Mouse (Mus musculus): ENCODE results near the gene Hs1bp3. TPM values are rescaled to one million over a fixed set of nuclear protein-coding genes. Genes with fewer than 3 reads are reported as not detected.

Hs1bp3 gene
- polyA plus RNA-seq, 1 experiment from 2014 or later, result 11.6 TPM

GRCm38 (mm10) chr12:8355011-8355410 is 41.8 kb downstream of the Hs1bp3 start:
- H3K27me3 ChIP-seq, result no peaks in the 10 kb centered on the region
- no peak overlapping the region for H3K27ac ChIP-seq (replicated peaks)
- no peaks in the 10 kb centered on the region for H3K36me3 ChIP-seq
- no peak for ATAC-seq (replicated peaks)
- H3K4me1 ChIP-seq, result 0 out of 2 replicates have a peak, but pooled peaks cover 7% of the 10 kb centered on the region
- H3K9ac ChIP-seq (replicated peaks), result no peak overlapping the region
- 92% methylated on average over 4 of the region's 4 CpGs for WGBS
- no peak overlapping the region for H3K4me2 ChIP-seq (replicated peaks)
- H3K9me3 ChIP-seq, result no peaks in the 10 kb centered on the region
- H3K4me3 ChIP-seq, result no peak overlapping the region

GRCm38 (mm10) chr12:8357449-8357848 is 44.2 kb downstream of the Hs1bp3 start:
- no peak overlapping the region for H3K9ac ChIP-seq (replicated peaks)
- ATAC-seq (replicated peaks), result peak; percentile 93
- no peaks in the 10 kb centered on the region for H3K36me3 ChIP-seq
- no peak overlapping the region for H3K4me2 ChIP-seq (replicated peaks)
- 0 out of 2 replicates have a peak, but pooled peaks cover 7% of the 10 kb centered on the region for H3K4me1 ChIP-seq
- WGBS, result 55% methylated on average over 5 of the region's 5 CpGs
- no peaks in the 10 kb centered on the region for H3K27me3 ChIP-seq
- peak overlapping the region; percentile 86 for H3K27ac ChIP-seq (replicated peaks)
- no peaks in the 10 kb centered on the region for H3K9me3 ChIP-seq
- H3K4me3 ChIP-seq, result no peak overlapping the region

- H3K27ac ChIP-seq (replicated peaks), result peak overlapping the region; percentile 86
- H3K36me3 ChIP-seq, result no peaks in the 10 kb centered on the region
- 0 out of 2 replicates have a peak, but pooled peaks cover 7% of the 10 kb centered on the region for H3K4me1 ChIP-seq
- no peak overlapping the region for H3K4me2 ChIP-seq (replicated peaks)
- 76% methylated on average over 5 of the region's 5 CpGs for WGBS
- no peaks in the 10 kb centered on the region for H3K9me3 ChIP-seq
- no peaks in the 10 kb centered on the region for H3K27me3 ChIP-seq
- no peak for ATAC-seq (replicated peaks)
- no peak overlapping the region for H3K4me3 ChIP-seq
- H3K9ac ChIP-seq (replicated peaks), result no peak overlapping the region
These were observed 45.2 kb downstream of the Hs1bp3 start for GRCm38 (mm10) chr12:8358344-8358966.

- peaks cover 13% of the 10 kb centered on the region for H3K4me1 ChIP-seq
- WGBS, result 96% methylated on average over 3 of the region's 3 CpGs
These were observed 46.3 kb downstream of the Hs1bp3 start for GRCm38 (mm10) chr12:8359418-8360112.

GRCm38 (mm10) chr12:8361866-8362265 is 48.6 kb downstream of the Hs1bp3 start:
- Histone ChIP-seq H3K4me3 (no peak overlapping the region), H3K27me3 (no peaks in the 10 kb centered on the region), H3K4me2 (replicated peaks) (no peak overlapping the region), H3K9me3 (no peaks in the 10 kb centered on the region), H3K4me1 (peaks cover 15% of the 10 kb centered on the region), H3K9ac (replicated peaks) (no peak overlapping the region), H3K27ac (replicated peaks) (no peak overlapping the region), H3K36me3 (no peaks in the 10 kb centered on the region)
- WGBS, result 75% methylated on average over 5 of the region's 5 CpGs
- no peak for ATAC-seq (replicated peaks)

More at GRCm38 (mm10) chr12:8359418-8360112, 46.3 kb downstream of the Hs1bp3 start:
- Histone ChIP-seq H3K27ac (replicated peaks) (no peak overlapping the region), H3K9me3 (no peaks in the 10 kb centered on the region), H3K27me3 (no peaks in the 10 kb centered on the region), H3K9ac (replicated peaks) (no peak overlapping the region), H3K4me3 (no peak overlapping the region), H3K36me3 (no peaks in the 10 kb centered on the region), H3K4me2 (replicated peaks) (no peak overlapping the region)
- ATAC-seq (replicated peaks), result no peak

DNA sequence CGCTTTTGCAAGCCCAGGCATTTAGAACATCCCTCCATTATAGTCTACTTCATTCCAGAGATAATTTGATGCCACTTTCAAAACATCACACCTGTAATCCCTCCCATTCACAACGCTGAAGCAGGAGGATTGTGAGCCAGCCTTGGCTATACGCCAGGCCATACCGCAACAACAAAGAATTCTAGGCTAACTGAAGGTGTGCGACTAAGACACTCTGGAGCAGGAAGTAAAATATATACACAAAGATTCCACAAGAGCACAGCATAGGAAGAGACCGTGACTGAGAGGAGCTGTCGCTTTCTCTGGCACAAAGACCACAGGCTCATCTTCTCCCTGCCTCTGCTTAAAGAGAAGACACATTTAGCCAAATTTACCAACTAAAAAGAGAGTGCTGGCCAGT is 49.2 kb downstream of the Hs1bp3 start:
- Histone ChIP-seq H3K4me2 (replicated peaks) (no peak overlapping the region), H3K27me3 (no peaks in the 10 kb centered on the region), H3K36me3 (no peaks in the 10 kb centered on the region), H3K9me3 (no peaks in the 10 kb centered on the region), H3K4me3 (no peak overlapping the region), H3K9ac (replicated peaks) (no peak overlapping the region), H3K27ac (replicated peaks) (no peak overlapping the region), H3K4me1 (peaks cover 15% of the 10 kb centered on the region)
- 66% methylated on average over 7 of the region's 7 CpGs for WGBS
- ATAC-seq (replicated peaks), result no peak

GRCm38 (mm10) chr12:8364321-8364838 is 51.1 kb downstream of the Hs1bp3 start:
- WGBS, result 9% methylated on average over 6 of the region's 6 CpGs
- Histone ChIP-seq H3K4me1 (peaks cover 9% of the 10 kb centered on the region), H3K36me3 (no peaks in the 10 kb centered on the region), H3K9ac (replicated peaks) (no peak overlapping the region), H3K27ac (replicated peaks) (no peak overlapping the region), H3K4me2 (replicated peaks) (no peak overlapping the region), H3K4me3 (no peak overlapping the region), H3K9me3 (no peaks in the 10 kb centered on the region), H3K27me3 (no peaks in the 10 kb centered on the region)
- peak; percentile 58 for ATAC-seq (replicated peaks)

DNA sequence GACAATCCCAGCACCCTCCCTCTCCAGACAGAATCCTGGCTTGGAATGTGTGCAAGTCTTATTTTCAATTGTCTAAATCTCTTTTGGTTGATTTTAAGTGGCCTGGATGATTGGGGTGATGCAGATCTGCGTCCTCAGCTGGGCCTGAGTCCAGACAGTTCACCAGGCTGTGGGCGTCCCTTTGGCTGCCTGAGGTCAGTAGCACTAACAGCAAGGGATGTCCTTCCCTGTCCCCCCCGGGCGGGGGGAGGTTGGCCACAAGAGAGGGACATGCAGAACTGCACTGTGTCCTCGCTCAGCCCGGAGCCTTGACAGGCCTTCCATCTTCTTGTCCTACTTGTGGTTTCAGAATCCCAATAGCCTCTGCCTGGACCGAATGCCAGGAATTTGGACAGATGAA is 52.1 kb downstream of the Hs1bp3 start:
- no peaks in the 10 kb centered on the region for H3K9me3 ChIP-seq
- no peaks in the 10 kb centered on the region for H3K27me3 ChIP-seq
- WGBS, result 57% methylated on average over 7 of the region's 7 CpGs
- no peak overlapping the region for H3K27ac ChIP-seq (replicated peaks)
- H3K9ac ChIP-seq (replicated peaks), result no peak overlapping the region
- H3K4me1 ChIP-seq, result peaks cover 9% of the 10 kb centered on the region
- H3K4me3 ChIP-seq, result no peak overlapping the region
- ATAC-seq (replicated peaks), result 0 out of 2 replicates have a peak, but pooled peaks have one; percentile 45
- H3K36me3 ChIP-seq, result no peaks in the 10 kb centered on the region
- no peak overlapping the region for H3K4me2 ChIP-seq (replicated peaks)

DNA sequence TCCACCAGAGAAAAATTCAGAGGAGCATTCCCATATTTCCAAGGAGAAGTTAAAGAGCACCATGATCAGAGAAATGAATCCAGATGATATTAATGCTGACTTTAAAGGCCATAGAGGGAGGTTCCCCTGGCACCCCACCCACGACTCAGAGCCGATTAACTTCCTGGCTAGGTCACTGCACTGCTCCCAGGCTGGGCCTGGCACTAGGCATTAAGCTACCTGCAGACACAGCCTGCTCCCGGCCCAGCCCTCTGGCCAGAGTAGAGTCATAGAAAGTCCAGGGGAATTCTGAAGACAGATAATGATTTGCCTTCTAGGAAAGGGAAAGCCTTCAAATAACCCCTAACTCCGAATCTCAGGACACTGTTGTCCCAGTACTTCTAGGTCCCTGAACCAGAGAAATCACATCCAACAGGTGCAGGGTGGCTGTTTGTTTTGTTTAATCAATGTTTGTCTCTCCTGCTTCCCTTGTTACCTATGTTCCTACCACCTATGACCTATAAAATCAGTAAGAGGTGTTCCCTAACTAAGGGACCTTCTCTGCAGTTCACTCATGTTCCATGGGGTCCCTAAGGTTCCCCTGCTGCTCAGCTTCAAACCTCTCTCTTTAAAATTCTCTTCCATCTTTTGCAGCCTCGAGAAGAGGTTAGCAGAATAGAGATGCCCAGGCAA is 52.8 kb downstream of the Hs1bp3 start:
- Histone ChIP-seq H3K9ac (replicated peaks) (no peak overlapping the region), H3K36me3 (no peaks in the 10 kb centered on the region), H3K27ac (replicated peaks) (no peak overlapping the region), H3K4me2 (replicated peaks) (no peak overlapping the region), H3K9me3 (no peaks in the 10 kb centered on the region), H3K4me3 (no peak overlapping the region), H3K4me1 (peaks cover 9% of the 10 kb centered on the region), H3K27me3 (no peaks in the 10 kb centered on the region)
- ATAC-seq (replicated peaks), result no peak
- WGBS, result 82% methylated on average over 5 of the region's 5 CpGs

- H3K4me1 ChIP-seq, result peaks cover 9% of the 10 kb centered on the region
- H3K9me3 ChIP-seq, result no peaks in the 10 kb centered on the region
- no peak overlapping the region for H3K4me2 ChIP-seq (replicated peaks)
- H3K36me3 ChIP-seq, result no peaks in the 10 kb centered on the region
- H3K27ac ChIP-seq (replicated peaks), result no peak overlapping the region
- 79% methylated on average over 3 of the region's 3 CpGs for WGBS
- no peak overlapping the region for H3K4me3 ChIP-seq
- no peak for ATAC-seq (replicated peaks)
- H3K9ac ChIP-seq (replicated peaks), result no peak overlapping the region
- no peaks in the 10 kb centered on the region for H3K27me3 ChIP-seq
These were observed 53.5 kb downstream of the Hs1bp3 start for GRCm38 (mm10) chr12:8366688-8367087.

GRCm38 (mm10) chr12:8371746-8372510 is 58.7 kb downstream of the Hs1bp3 start:
- Histone ChIP-seq H3K36me3 (no peaks in the 10 kb centered on the region), H3K27ac (replicated peaks) (no peak overlapping the region), H3K4me2 (replicated peaks) (no peak overlapping the region), H3K4me1 (no peaks in the 10 kb centered on the region), H3K9ac (replicated peaks) (no peak overlapping the region), H3K4me3 (no peak overlapping the region), H3K27me3 (no peaks in the 10 kb centered on the region), H3K9me3 (no peaks in the 10 kb centered on the region)
- WGBS, result 86% methylated on average over 5 of the region's 5 CpGs
- ATAC-seq (replicated peaks), result no peak
